Mouse (Mus musculus) heart, embryonic 14.5 days (tissue): Measurements from ENCODE around the gene Il9. TPM values are rescaled to one million over a fixed set of nuclear protein-coding genes. Genes with fewer than 3 reads are reported as not detected.

Source experiments
- ATAC-seq: fragments of 200-750 bp; cut with Nextera tagmentation; 2 replicates; pipeline ENCODE4 v1.8.0; 2017; ENCODE audit warnings: low read depth, moderate TSS enrichment; ENCODE audit not compliant: insufficient number of reproducible peaks, insufficient read depth, low FRiP score
- H3K27ac ChIP-seq, 2 experiments: fragments of 200-500 bp in 1 of 2; fragments of 300-500 bp in 1 of 2; sonication (generic) in 1 of 2; replicated peaks in 1 of 2; 2 replicates each; pipeline ENCODE4 v1.5.1; 2012 to 2014; ENCODE audit warnings: low read depth in 2 of 2, low read length in 2 of 2, control low read depth in 1 of 2, mild to moderate bottlenecking in 1 of 2, mixed read lengths in 1 of 2; ENCODE audit not compliant: control insufficient read depth in 1 of 2, insufficient read depth in 1 of 2
- H3K27me3 ChIP-seq: fragments of 300-500 bp; sonication (generic); 2 replicates; pipeline ENCODE4 v1.6.1; 2014; ENCODE audit warnings: mild to moderate bottlenecking, low read length, control low read depth; ENCODE audit not compliant: control insufficient read depth, insufficient read depth
- H3K36me3 ChIP-seq: fragments of 300-500 bp; sonication (generic); 2 replicates; pipeline ENCODE4 v1.6.1; 2014; ENCODE audit warnings: mild to moderate bottlenecking, control low read depth, low read length, mixed read lengths; ENCODE audit not compliant: control insufficient read depth, insufficient read depth
- H3K4me1 ChIP-seq, 2 experiments: fragments of 200-500 bp in 1 of 2; fragments of 300-500 bp in 1 of 2; sonication (generic) in 1 of 2; 2 replicates each; pipeline ENCODE4 v1.6.1; 2012 to 2014; ENCODE audit warnings: low read length in 2 of 2, control low read depth in 1 of 2, mixed read lengths in 1 of 2; ENCODE audit not compliant: control insufficient read depth in 2 of 2, insufficient read depth in 2 of 2
- H3K4me2 ChIP-seq: fragments of 300-500 bp; sonication (generic); 2 replicates; pipeline ENCODE4 v1.6.1; 2014; ENCODE audit warnings: mild to moderate bottlenecking, low read length
- H3K4me3 ChIP-seq, 2 experiments: fragments of 200-500 bp in 1 of 2; fragments of 300-500 bp in 1 of 2; sonication (generic) in 1 of 2; 2 replicates each; pipeline ENCODE4 v1.5.1; 2012 to 2014; ENCODE audit warnings: low read length in 2 of 2, mild to moderate bottlenecking in 2 of 2, control low read depth in 1 of 2, low read depth in 1 of 2, moderate library complexity in 1 of 2; ENCODE audit not compliant: control insufficient read depth in 1 of 2, insufficient read depth in 1 of 2
- H3K9ac ChIP-seq: fragments of 300-500 bp; sonication (generic); 2 replicates; pipeline ENCODE4 v1.6.1; 2014; ENCODE audit warnings: mild to moderate bottlenecking, low read length
- H3K9me3 ChIP-seq: fragments of 300-500 bp; sonication (generic); 2 replicates; pipeline ENCODE4 v1.6.1; 2016; ENCODE audit warnings: low read length, control low read depth; ENCODE audit not compliant: control insufficient read depth
- WGBS: fragments of 180-500 bp; shearing (Covaris S2); extraction: QIAGEN DNeasy Blood & Tissue Kit; methylation state at CpG from one replicate; pipeline ENCODE4 v1.1.7; 2014; 5-methylcytosine and 5-hydroxymethylcytosine counted together
- polyA plus RNA-seq: library from polyadenylated mRNA; unstranded; fragments of >200 nt; fragmentation: Nextera tagmentation; extraction: Ambion mirVana; gene quantifications from 2 replicates; pipeline ENCODE4 v1.2.1, GENCODE M21; 2014

The Il9 gene
- polyA plus RNA-seq, 1 experiment from 2014 or later = not detected

GRCm38 (mm10) chr13:56438211-56439075 is 43.6 kb downstream of the Il9 start, which contains the start of gene Slc25a48:
Gene Slc25a48, plus strand, starts transcription at chr13:56438355.
- WGBS = 2% methylated on average over 51 of the region's 51 CpGs
- Histone ChIP-seq H3K27ac (no peak within 1 kb of the TSS), H3K9ac (no peak within 1 kb of the TSS), H3K27me3 (peaks cover 67% of the 10 kb centered on the region), H3K4me2 (peak within 1 kb of the TSS; percentile 60), H3K9me3 (peaks cover 4% of the 10 kb centered on the region; the same call in 1 of the 2 replicates), H3K4me3 (peak within 1 kb of the TSS; percentile 16 to 29), H3K36me3 (no peaks in the 10 kb centered on the region), H3K4me1 (peaks cover 0 to 4% of the 10 kb centered on the region in 2 experiments; a peak in 1 of 4 replicates)
- no peak for ATAC-seq

DNA sequence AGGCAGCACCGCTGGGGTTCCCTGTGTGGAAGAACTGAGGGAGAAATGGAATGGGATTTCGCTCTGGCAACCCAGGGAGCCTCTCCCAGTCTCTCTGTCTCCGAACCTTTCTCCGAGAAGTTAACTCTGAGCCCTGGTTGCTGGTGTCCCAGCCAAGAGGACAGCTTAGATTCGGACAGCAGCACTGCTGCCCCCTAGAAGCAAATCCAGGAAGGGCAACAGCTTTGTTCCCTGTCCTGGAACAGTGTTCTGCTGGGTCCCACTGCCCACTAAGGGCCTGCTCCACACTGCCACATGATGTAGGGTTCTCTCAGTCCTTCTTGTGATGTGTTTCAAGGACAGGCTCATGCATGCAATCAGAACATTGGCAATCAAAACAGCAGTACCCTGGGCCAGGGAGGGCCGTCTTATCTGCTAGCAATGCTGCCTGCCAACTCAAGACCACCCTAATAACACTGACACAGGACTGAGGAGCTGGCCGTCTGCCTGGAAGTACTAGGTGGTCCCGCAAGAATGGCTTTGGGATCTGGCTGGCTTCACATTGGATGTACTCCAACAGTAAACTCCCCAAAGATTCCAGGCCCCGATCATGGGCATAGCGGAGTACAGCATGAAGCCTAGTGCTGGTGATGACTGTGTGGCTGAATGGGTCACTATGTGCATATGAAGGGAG is 46.3 kb downstream of the Il9 start:
- Histone ChIP-seq H3K4me3 (no peak overlapping the region), H3K4me2 (no peak overlapping the region), H3K9ac (no peak overlapping the region), H3K9me3 (peaks cover 1% of the 10 kb centered on the region; the same call in 1 of the 2 replicates), H3K27me3 (peaks cover 61% of the 10 kb centered on the region), H3K4me1 (peaks cover 0 to 4% of the 10 kb centered on the region in 2 experiments; a peak in 1 of 4 replicates), H3K27ac (no peak overlapping the region), H3K36me3 (no peaks in the 10 kb centered on the region)
- no peak for ATAC-seq
- WGBS = 52% methylated on average over 10 of the region's 10 CpGs

DNA sequence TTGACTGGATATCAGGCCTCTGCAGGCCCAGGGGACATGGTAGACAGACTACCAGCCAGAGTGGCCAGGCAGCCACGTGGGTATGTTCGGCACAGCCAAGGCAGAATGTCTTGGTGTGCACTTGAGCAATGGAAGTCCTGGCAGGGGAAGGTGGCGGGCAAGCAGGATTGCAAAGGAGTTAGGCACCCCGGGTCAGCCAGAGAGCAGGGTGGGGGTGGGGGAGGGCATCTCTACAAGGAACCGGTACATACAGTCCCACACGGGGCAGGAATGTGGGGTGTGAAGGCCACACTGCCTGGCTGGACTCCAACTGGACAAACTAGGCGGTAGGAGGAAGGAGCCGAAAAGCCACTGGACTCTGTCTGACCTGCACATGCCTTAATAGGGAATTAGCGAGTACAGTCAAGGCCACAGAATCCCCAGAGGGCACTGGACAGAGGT is 47.7 kb downstream of the Il9 start:
- no peaks in the 10 kb centered on the region for H3K9me3 ChIP-seq
- H3K4me2 ChIP-seq = no peak overlapping the region
- H3K4me3 ChIP-seq = no peak overlapping the region
- ATAC-seq = no peak
- H3K27ac ChIP-seq = no peak overlapping the region
- H3K9ac ChIP-seq = no peak overlapping the region
- H3K4me1 ChIP-seq = peaks cover 0 to 4% of the 10 kb centered on the region in 2 experiments; a peak in 1 of 4 replicates
- 60% methylated on average over 9 of the region's 9 CpGs for WGBS
- H3K36me3 ChIP-seq = no peaks in the 10 kb centered on the region
- H3K27me3 ChIP-seq = peaks cover 57% of the 10 kb centered on the region

- WGBS = 18% methylated on average over 10 of the region's 10 CpGs
- Histone ChIP-seq H3K9me3 (no peaks in the 10 kb centered on the region), H3K4me3 (no peak overlapping the region), H3K36me3 (no peaks in the 10 kb centered on the region), H3K27me3 (peaks cover 49% of the 10 kb centered on the region), H3K4me1 (no peaks in the 10 kb centered on the region; a peak in 1 of 4 replicates), H3K4me2 (no peak overlapping the region), H3K9ac (no peak overlapping the region), H3K27ac (no peak overlapping the region)
- no peak for ATAC-seq
Observed at GRCm38 (mm10) chr13:56433466-56433865, 48.6 kb downstream of the Il9 start.

GRCm38 (mm10) chr13:56432496-56432895 is 49.5 kb downstream of the Il9 start:
- Histone ChIP-seq H3K4me2 (no peak overlapping the region), H3K36me3 (no peaks in the 10 kb centered on the region), H3K9ac (no peak overlapping the region), H3K9me3 (no peaks in the 10 kb centered on the region), H3K4me3 (no peak overlapping the region), H3K27ac (no peak overlapping the region), H3K27me3 (peaks cover 44% of the 10 kb centered on the region), H3K4me1 (no peaks in the 10 kb centered on the region; a peak in 1 of 4 replicates)
- WGBS = 81% methylated on average over 9 of the region's 12 CpGs
- ATAC-seq = no peak

Other genes starting within 250 kb of the Il9 start
- gene Neurog1, start 230.1 kb downstream of the Il9 start, polyA plus RNA-seq = not detected in 2 replicates
- 0.18 and 0.59 TPM in 2 replicates for gene Cxcl14, start 185.7 kb downstream of the Il9 start, polyA plus RNA-seq
- not detected in 2 replicates for gene Gm3045, start 55.7 kb downstream of the Il9 start, polyA plus RNA-seq
- gene Slc25a48, start 43.9 kb downstream of the Il9 start, polyA plus RNA-seq = not detected in 2 replicates
- 1.3 and 1.5 TPM in 2 replicates for gene Fbxl21, start 40.2 kb upstream of the Il9 start, polyA plus RNA-seq
- not detected in 2 replicates for gene Lect2, start 66.3 kb upstream of the Il9 start, polyA plus RNA-seq
- gene Tgfbi, start 127.3 kb upstream of the Il9 start, polyA plus RNA-seq = 37.7 and 46.2 TPM in 2 replicates
- gene Smad5, start 220.8 kb upstream of the Il9 start, polyA plus RNA-seq = 27.1 TPM in 2 replicates